Mouse (Mus musculus): ENCODE results near the gene Tat. TPM values are rescaled to one million over a fixed set of nuclear protein-coding genes. Genes with fewer than 3 reads are reported as not detected.

The Tat gene
- polyA plus RNA-seq, 1 experiment from 2014 or later = 0.27 TPM

Other genes with a start within 250 kb of the Tat start
- 36.4 and 38.3 TPM in 2 replicates for gene Ap1g1, start 211.9 kb upstream of the Tat start, polyA plus RNA-seq (2015; fragmentation: Nextera tagmentation; extraction: Ambion mirVana)
- gene Phlpp2, start 121.9 kb upstream of the Tat start, polyA plus RNA-seq (2015; fragmentation: Nextera tagmentation; extraction: Ambion mirVana) = 3.3 and 3.6 TPM in 2 replicates
- 5.2 and 5.6 TPM in 2 replicates for gene Marveld3, start 28.2 kb upstream of the Tat start, polyA plus RNA-seq (2015; fragmentation: Nextera tagmentation; extraction: Ambion mirVana)
- gene Chst4, start 49.3 kb downstream of the Tat start, polyA plus RNA-seq (2015; fragmentation: Nextera tagmentation; extraction: Ambion mirVana) = not detected in 2 replicates
- 8.3 and 8.8 TPM in 2 replicates for gene Zfp612, start 89.3 kb downstream of the Tat start, polyA plus RNA-seq (2015; fragmentation: Nextera tagmentation; extraction: Ambion mirVana)
- not detected in 2 replicates for gene Gm21964, start 110.8 kb downstream of the Tat start, polyA plus RNA-seq (2015; fragmentation: Nextera tagmentation; extraction: Ambion mirVana)
- not detected in 2 replicates for gene Gm17720, start 112.3 kb downstream of the Tat start, polyA plus RNA-seq (2015; fragmentation: Nextera tagmentation; extraction: Ambion mirVana)
- gene Calb2, start 177.8 kb downstream of the Tat start, polyA plus RNA-seq (2015; fragmentation: Nextera tagmentation; extraction: Ambion mirVana) = 24.6 and 37.7 TPM in 2 replicates
- gene Cmtr2, start 225.2 kb downstream of the Tat start, polyA plus RNA-seq (2015; fragmentation: Nextera tagmentation; extraction: Ambion mirVana) = 7.5 and 7.9 TPM in 2 replicates

Measured in embryonic facial prominence, embryonic 15.5 days (tissue).